Mouse (Mus musculus): ENCODE measurements around the gene Cep112. TPM values are rescaled to one million over a fixed set of nuclear protein-coding genes. Genes with fewer than 3 reads are reported as not detected.

Gene Cep112
- polyA plus RNA-seq, 1 experiment, result 7.4 TPM

DNA sequence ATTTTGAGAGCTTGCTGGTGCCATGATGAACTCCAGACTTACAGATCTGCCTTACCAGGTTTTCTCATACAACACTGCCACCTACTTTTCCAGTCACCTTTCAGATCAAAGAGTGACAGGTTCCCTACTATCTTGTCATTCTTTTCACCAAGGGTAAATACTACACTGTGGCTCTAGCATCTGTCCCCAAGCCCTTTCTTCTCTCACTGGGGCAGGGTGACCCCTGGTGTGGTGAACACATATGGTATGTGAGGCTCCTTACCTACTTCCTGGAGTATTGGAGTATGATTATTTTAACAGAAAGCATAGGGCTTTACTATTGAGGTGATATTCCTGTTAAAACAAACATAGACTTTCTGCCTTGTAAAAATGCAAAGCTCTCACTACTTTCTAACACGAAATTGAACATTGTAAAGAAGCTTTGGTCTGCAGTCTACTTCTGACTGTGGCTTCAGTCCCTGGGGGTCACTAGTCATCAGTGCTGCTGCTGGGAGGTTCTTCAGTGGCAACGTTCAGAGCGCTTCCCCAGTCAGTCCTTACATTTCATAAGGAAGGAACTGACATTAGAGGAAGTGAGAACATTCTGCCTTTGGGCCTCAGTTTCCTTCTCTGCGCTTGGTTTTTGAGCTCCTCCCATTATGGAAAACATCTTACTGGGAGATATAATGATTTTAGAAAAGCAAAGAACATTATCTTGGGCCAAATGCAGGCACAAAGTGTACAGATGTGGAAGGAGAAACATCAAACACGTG is 168.4 kb downstream of the Cep112 start:
- DNase-seq (ENCODE audit: extremely low spot score in 1 of 2, low spot score in 1 of 2), result no peak

GRCm38 (mm10) chr11:108593959-108594579 is 169.1 kb downstream of the Cep112 start:
- no peak for DNase-seq (ENCODE audit: extremely low spot score in 1 of 2, low spot score in 1 of 2)

DNA sequence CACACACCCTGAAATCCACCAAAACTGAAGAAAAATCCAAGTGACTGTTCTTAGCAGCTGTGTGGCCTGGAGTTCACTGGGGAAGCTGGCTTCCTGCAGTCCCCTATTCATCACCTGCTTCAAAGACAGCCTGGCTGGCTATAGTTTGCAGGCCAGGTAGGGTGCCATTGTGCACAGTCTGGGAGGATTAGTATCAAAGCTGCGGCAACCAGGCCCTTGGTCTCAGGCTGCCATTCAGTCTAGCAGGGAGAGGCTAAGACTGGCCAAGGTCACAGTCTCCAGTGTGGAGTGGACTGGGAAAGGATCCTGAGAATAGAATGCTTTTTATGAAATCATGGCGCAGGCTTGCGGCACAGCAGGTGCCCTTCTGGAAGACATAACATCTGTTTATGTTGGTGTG is 180.3 kb downstream of the Cep112 start:
- DNase-seq (ENCODE audit: extremely low spot score in 1 of 2, low spot score in 1 of 2), result no peak

DNA sequence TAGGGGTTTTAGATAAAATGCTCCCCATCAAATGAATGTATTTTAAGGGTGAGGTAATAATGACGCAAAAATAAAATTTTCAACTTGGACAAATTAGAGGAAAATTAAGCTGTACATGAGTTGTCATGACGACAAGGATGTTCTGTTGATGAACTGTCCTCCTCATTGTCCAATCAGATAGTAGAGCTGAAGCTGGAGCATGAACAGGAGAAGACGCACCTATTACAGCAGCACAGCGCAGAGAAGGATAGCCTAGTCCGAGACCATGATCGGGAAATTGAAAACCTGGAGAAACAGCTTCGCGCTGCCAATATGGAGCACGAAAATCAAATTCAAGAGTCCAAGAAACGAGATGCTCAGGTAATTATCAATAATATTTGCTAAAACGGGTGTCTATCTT is 181.0 kb downstream of the Cep112 start:
- peak in 1 of 2 experiments; percentile 26 for DNase-seq (ENCODE audit: extremely low spot score in 1 of 2, low spot score in 1 of 2)

GRCm38 (mm10) chr11:108606836-108607235 is 181.8 kb downstream of the Cep112 start:
- no peak for DNase-seq (ENCODE audit: extremely low spot score in 1 of 2, low spot score in 1 of 2)

- no peak for DNase-seq (ENCODE audit: extremely low spot score in 1 of 2, low spot score in 1 of 2)
Measured at GRCm38 (mm10) chr11:108620628-108621433, 195.8 kb downstream of the Cep112 start.

DNA sequence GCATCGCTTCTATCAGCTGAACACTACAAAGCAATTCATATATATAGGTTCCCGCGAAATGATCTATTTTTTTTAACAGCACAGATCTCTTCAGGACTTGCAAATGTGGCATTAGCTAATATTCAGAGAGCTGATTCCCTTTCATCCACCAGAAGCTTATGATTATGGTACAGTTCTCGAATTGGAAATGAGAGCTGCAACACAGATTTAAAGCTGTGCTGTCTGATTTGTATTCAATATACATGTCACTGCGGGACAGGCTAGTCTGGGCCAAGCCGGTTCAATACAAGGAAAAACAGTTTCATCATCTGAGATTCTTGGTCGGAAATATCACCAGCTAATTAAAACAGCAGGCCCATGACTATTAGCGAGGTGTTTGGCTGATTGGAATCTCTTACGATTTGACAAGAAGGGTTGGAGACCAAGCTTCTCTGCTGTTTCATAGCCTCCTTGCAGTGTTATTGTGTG is 196.5 kb downstream of the Cep112 start:
- no peak for DNase-seq (ENCODE audit: extremely low spot score in 1 of 2, low spot score in 1 of 2)

DNA sequence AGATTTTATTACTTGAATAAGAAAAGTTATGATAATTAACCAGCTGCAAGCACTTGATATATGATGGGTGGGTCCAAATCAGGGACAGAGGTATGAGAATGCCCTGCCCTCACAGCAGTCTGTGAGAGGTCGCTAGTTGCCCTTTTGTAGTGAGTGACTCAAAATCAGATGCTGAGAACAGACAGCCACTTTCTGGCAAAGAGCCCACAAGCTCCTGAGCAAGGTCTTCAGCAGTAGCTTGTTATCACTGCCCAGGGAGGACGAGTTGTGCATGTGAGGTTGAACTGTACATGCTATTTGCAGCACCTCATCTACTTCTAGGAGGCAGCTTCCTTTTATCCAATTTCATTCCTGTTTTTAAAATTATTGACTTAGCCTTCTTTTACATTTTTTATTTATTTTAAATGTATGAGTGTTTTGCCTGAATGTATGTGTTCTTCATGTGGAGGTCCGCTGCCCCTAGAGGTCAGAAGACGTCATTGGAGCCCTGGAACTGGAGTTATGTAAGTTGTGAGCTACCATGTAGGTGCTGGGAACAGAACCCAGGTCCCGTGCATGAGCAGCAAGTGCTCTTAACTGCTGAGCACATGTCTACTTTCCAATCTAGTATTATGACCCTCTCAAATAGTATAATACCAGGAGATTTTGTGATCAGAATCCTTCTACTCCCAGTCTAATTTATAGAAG is 200.7 kb downstream of the Cep112 start:
- no peak for DNase-seq (ENCODE audit: extremely low spot score in 1 of 2, low spot score in 1 of 2)

GRCm38 (mm10) chr11:108637780-108638179 is 212.8 kb downstream of the Cep112 start:
- DNase-seq (ENCODE audit: extremely low spot score in 1 of 2, low spot score in 1 of 2), result no peak

GRCm38 (mm10) chr11:108655574-108655973 is 230.6 kb downstream of the Cep112 start:
- DNase-seq (ENCODE audit: extremely low spot score in 1 of 2, low spot score in 1 of 2), result no peak

DNA sequence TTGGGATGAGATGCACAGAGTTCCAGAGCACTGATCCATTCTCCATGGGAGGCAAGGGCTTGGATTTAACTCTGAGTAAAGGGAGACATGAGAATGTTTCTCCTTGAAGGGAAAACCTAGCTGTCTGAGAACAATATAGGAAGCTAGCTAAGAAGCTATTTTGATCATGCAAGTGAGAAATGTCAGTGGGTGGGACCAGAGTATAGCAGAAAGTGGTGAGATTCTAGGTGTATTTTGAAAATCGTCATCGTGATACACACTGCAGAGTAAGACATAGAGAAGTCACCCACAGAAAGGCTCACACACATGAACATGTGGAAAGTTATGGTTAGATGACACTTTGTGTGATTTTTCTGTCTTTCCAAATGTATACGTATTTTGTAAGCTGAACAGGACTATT is 257.0 kb downstream of the Cep112 start:
- DNase-seq (ENCODE audit: extremely low spot score in 1 of 2, low spot score in 1 of 2), result peak; percentile 2 to 21

DNA sequence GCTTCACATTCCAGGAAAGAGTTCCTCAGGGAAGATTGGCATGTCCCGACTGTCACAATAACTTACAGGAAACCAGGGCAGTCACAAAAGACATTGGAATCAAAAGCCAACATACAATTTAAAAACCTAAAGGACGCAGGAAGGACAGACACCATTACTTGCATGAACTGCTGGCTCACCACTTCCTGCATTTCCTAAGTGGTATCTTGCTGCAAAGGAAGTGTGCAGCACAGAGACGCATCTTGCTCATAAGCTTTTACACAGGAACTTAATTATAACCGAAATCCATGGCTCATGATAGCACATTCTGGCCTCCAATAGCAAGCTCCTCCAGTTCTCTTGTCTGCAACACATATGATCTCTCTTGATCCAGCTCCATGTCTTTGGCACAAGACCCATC is 271.6 kb downstream of the Cep112 start:
- DNase-seq (ENCODE audit: extremely low spot score in 1 of 2, low spot score in 1 of 2), result no peak

- DNase-seq (ENCODE audit: extremely low spot score in 1 of 2, low spot score in 1 of 2), result peak in 1 of 2 experiments; percentile 21
Measured at GRCm38 (mm10) chr11:108752301-108752700, 327.3 kb downstream of the Cep112 start.

DNA sequence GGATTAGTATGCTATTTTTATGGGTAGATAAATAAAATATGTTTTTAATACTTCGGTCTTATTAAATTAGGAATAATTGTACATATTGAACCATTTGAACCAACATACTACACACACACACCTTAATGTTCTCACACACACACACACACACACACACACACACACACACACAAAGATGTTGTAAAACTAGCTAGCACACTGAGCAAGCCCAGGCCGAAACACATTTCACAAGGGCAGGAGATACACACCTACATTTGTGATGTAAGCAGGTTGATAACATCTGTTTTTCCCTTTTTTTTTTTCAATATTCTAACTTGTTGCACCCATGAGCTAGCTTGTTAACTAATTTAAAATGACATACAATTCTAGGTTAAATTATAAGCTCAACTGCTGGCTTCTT is 327.8 kb downstream of the Cep112 start:
- no peak for DNase-seq (ENCODE audit: extremely low spot score in 1 of 2, low spot score in 1 of 2)

- DNase-seq (ENCODE audit: extremely low spot score in 1 of 2, low spot score in 1 of 2), result no peak
Measured at GRCm38 (mm10) chr11:108753361-108754240, 328.6 kb downstream of the Cep112 start.

DNA sequence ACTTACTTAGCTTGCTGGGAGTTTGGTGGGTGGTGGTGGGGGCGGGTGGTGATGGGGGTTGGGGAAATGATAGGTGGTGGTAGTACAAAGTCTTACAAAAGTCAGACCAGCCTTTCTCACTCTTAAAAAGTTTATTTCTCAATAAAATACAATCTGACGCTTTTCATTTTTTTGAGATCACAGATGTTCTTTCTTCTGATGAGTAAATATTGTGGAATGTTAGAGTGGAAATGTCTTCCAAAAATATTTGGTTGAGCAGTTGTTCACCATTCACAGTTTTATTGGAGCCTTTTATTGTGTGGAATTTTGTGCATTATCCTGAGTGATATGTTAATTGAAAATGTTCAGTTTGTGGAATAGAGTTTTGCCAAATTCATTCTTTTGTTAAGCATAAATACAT is 332.2 kb downstream of the Cep112 start:
- DNase-seq (ENCODE audit: extremely low spot score in 1 of 2, low spot score in 1 of 2), result no peak

DNA sequence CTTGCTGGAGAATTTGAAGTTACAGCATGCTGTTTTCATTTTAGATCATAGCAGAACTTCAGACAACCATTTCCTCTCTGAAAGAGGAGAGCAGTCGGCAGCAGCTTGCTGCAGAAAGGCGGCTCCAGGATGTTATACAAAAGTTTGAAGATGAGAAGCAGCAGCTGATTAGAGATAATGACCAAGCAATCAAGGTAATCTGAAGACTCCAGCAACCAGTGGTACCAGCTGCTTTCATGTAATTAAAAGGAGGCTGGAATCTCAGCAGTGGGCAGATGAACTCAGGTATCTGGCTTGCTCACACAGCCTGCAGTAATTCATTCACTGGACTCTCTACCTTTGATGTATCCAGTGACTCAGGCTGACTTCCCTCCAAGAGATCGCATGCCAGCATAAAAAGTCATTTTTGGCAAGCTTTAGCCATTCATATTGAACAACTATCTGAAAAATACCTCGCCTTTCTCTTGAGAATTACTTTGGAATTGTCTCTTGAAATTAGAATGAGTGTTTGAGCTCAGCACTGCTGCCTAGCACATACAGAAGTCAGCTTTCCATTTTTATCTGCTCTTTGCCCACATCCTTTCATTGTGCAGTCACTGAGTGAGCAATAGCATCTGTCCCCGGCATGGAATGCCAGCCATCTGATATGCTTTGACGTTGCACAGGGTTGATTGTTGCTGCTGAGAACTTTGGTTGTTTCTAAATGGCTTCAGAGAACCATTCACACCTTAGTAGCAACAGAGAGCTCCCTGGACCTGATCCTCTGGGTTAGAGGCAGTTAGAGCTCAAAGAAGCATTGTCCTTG is 332.8 kb downstream of the Cep112 start:
- DNase-seq (ENCODE audit: extremely low spot score in 1 of 2, low spot score in 1 of 2), result peak; percentile 34 to 64

GRCm38 (mm10) chr11:108770064-108770463 is 345.1 kb downstream of the Cep112 start:
- no peak for DNase-seq (ENCODE audit: extremely low spot score in 1 of 2, low spot score in 1 of 2)

Data from frontal cortex, adult 2 months (tissue).